Mouse (Mus musculus): ENCODE results near the gene Rrad. TPM values are rescaled to one million over a fixed set of nuclear protein-coding genes. Genes with fewer than 3 reads are reported as not detected.

Rrad gene
- polyA plus RNA-seq, 1 experiment from 2014 or later, result 14.4 TPM

DNA sequence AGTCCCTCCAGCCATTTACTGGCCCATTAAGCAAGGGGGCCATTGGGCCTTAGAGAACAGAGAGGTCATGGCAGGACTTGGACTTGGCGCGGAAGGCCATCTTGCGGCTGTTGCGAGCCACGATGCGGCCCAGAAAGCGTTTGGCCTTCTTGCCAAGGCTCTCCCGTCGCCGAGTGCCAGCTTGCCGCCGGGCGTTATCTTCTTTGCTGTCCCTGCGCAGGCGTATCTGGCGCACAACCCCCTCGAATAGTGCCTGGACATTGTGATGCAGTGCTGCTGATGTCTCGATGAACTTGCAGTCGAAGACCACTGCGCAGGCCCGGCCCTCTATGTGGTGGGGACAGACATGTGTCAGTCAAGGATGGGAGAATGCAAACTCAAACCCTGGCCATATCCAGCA lies 2.7 kb downstream of the Rrad start:
- Histone ChIP-seq H3K27me3 (ENCODE audit: control insufficient read depth, insufficient read depth, low read length) (peaks cover 8% of the 10 kb centered on the region; the same call in 1 of the 2 replicates), H3K9me3 (replicated peaks; ENCODE audit: control insufficient read depth, low read length) (no peaks in the 10 kb centered on the region), H3K9ac (ENCODE audit: low read length) (no peak overlapping the region), H3K4me1 (ENCODE audit: control insufficient read depth, insufficient read depth, low read length) (peaks cover 13% of the 10 kb centered on the region; the same call in 1 of the 2 replicates), H3K4me3 (replicated peaks; ENCODE audit: low read length) (no peak overlapping the region), H3K36me3 (ENCODE audit: control insufficient read depth, insufficient read depth, low read length) (no peaks in the 10 kb centered on the region), H3K4me2 (ENCODE audit: low read depth, low read length) (no peak overlapping the region), H3K27ac (ENCODE audit: low read length) (no peak overlapping the region)
- no peak for ATAC-seq (ENCODE audit: insufficient read depth, low FRiP score)
- WGBS, result 94% methylated on average over 21 of the region's 21 CpGs

DNA sequence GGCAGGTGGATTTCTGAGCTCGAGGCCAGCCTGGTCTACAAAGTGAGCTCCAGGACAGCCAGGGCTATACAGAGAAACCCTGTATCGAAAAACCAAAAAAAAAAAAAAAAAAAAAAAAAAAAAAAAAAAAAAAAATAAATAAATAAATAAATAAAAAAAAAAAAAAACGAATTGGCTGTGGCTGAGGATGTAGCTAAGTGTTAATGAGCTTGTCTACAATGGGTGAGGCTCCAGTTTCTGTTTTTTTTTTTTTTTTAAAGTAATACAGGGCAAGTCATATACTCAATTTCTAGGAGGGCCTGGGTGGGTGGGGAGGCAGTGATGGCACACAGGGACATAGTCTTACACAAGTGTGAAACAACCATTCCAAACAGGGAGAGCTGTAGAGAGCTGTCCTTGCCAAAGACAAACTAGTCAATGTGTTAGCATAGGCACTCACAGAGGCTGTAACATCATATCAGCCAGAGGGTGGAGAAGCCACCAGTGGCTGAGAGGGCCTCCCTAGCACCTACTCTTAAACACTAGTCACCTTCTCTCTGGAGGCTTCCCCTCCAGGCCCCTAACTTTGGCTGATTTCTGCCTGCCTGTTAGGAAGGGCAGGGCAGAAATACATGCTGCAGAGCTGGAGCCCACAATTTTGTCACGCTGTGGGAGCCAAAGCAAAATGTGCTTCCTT lies 3.9 kb downstream of the Rrad start:
- whole genome bisulfite sequencing, result 73% methylated on average over 4 of the region's 4 CpGs
- Histone ChIP-seq H3K4me1 (ENCODE audit: control insufficient read depth, insufficient read depth, low read length) (peaks cover 10% of the 10 kb centered on the region; the same call in 1 of the 2 replicates), H3K27ac (ENCODE audit: low read length) (no peak overlapping the region), H3K36me3 (ENCODE audit: control insufficient read depth, insufficient read depth, low read length) (no peaks in the 10 kb centered on the region), H3K4me3 (replicated peaks; ENCODE audit: low read length) (no peak overlapping the region), H3K27me3 (ENCODE audit: control insufficient read depth, insufficient read depth, low read length) (peaks cover 8% of the 10 kb centered on the region; the same call in 1 of the 2 replicates), H3K9me3 (replicated peaks; ENCODE audit: control insufficient read depth, low read length) (no peaks in the 10 kb centered on the region), H3K4me2 (ENCODE audit: low read depth, low read length) (no peak overlapping the region), H3K9ac (ENCODE audit: low read length) (no peak overlapping the region)
- no peak for ATAC-seq (ENCODE audit: insufficient read depth, low FRiP score)

DNA sequence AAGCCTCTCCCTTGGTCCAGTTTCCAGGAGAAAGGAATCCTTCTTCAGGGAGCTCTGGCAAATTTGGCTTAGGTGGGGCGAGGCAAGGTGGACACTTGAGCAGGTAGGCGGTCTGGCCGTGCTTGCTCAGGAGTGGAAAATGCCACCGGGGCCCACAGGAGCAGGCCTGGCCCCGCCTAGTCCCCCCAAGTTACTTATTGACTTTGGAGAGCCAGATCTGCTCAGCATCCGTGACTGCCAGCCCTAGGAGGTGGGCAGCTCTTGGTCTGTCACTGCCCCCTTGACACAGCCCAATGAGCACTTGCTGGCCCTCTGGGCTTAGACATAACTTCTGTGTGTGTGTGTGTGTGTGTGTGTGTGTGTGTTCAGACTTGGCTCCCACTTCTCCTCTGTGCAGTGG lies 7.0 kb downstream of the Rrad start, which contains the start of gene Cdh16:
Gene Cdh16, minus strand, starts transcription at position 236 of the 400 bp plus-strand sequence.
- Histone ChIP-seq H3K4me2 (ENCODE audit: low read depth, low read length) (no peak within 1 kb of the TSS), H3K36me3 (ENCODE audit: control insufficient read depth, insufficient read depth, low read length) (no peaks in the 10 kb centered on the region), H3K27ac (ENCODE audit: low read length) (no peak within 1 kb of the TSS), H3K4me3 (replicated peaks; ENCODE audit: low read length) (no peak within 1 kb of the TSS), H3K27me3 (ENCODE audit: control insufficient read depth, insufficient read depth, low read length) (no peaks in the 10 kb centered on the region), H3K9ac (ENCODE audit: low read length) (no peak within 1 kb of the TSS), H3K4me1 (ENCODE audit: control insufficient read depth, insufficient read depth, low read length) (no peaks in the 10 kb centered on the region), H3K9me3 (replicated peaks; ENCODE audit: control insufficient read depth, low read length) (no peaks in the 10 kb centered on the region)
- ATAC-seq (ENCODE audit: insufficient read depth, low FRiP score), result no peak
- WGBS, result 54% methylated on average over 6 of the region's 6 CpGs

DNA sequence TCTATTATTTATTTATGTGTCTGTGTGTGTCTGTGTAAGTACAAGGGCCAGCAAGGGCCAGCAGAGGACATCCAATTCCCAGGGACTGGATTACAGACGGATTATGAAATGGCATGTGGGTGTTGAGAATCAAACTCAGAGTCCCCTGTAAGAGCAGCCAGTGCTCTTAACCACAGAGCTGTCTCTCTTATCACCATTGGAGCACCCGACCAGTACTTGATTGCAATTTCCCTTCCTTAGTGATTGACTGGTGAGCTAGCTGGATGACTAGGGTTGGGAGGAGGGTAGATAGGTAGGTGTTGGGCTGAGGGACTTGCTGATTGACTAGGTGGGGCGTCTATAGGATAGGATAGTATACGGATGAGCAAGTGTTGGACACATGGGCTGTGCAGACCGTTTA lies 10.4 kb downstream of the Rrad start:
- no peak overlapping the region for H3K4me2 ChIP-seq (ENCODE audit: low read depth, low read length)
- no peak overlapping the region for H3K9ac ChIP-seq (ENCODE audit: low read length)
- no peaks in the 10 kb centered on the region for H3K27me3 ChIP-seq (ENCODE audit: control insufficient read depth, insufficient read depth, low read length)
- no peak overlapping the region for H3K27ac ChIP-seq (ENCODE audit: low read length)
- WGBS, result 69% methylated on average over 5 of the region's 5 CpGs
- no peaks in the 10 kb centered on the region for H3K9me3 ChIP-seq (replicated peaks; ENCODE audit: control insufficient read depth, low read length)
- no peaks in the 10 kb centered on the region for H3K36me3 ChIP-seq (ENCODE audit: control insufficient read depth, insufficient read depth, low read length)
- H3K4me3 ChIP-seq (replicated peaks; ENCODE audit: low read length), result no peak overlapping the region
- no peaks in the 10 kb centered on the region for H3K4me1 ChIP-seq (ENCODE audit: control insufficient read depth, insufficient read depth, low read length)
- ATAC-seq (ENCODE audit: insufficient read depth, low FRiP score), result no peak

DNA sequence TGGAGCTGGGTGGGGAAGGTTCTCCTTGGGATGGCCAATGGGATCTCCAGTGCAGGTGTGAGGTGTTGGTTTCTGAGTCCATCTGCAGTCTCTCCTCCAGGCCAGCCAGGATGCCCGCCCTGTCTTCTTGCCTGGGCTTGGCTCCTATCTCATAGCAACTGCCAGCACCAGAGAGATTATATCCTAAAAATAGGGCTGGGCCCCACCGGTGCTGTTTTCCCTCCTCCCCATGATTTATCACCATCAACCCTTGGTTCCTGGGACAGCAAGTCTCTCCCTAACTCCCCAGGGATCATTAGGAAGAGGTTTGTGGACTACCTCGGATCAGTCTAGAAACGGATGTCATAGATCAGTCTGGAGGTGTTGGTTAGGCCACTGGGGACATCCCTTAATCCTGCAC lies 18.0 kb downstream of the Rrad start:
- Histone ChIP-seq H3K4me3 (replicated peaks; ENCODE audit: low read length) (no peak overlapping the region), H3K9me3 (replicated peaks; ENCODE audit: control insufficient read depth, low read length) (no peaks in the 10 kb centered on the region), H3K9ac (ENCODE audit: low read length) (no peak overlapping the region), H3K4me2 (ENCODE audit: low read depth, low read length) (no peak overlapping the region), H3K4me1 (ENCODE audit: control insufficient read depth, insufficient read depth, low read length) (no peaks in the 10 kb centered on the region), H3K36me3 (ENCODE audit: control insufficient read depth, insufficient read depth, low read length) (no peaks in the 10 kb centered on the region), H3K27ac (ENCODE audit: low read length) (no peak overlapping the region), H3K27me3 (ENCODE audit: control insufficient read depth, insufficient read depth, low read length) (no peaks in the 10 kb centered on the region)
- 66% methylated on average over 4 of the region's 4 CpGs for WGBS
- no peak for ATAC-seq (ENCODE audit: insufficient read depth, low FRiP score)

DNA sequence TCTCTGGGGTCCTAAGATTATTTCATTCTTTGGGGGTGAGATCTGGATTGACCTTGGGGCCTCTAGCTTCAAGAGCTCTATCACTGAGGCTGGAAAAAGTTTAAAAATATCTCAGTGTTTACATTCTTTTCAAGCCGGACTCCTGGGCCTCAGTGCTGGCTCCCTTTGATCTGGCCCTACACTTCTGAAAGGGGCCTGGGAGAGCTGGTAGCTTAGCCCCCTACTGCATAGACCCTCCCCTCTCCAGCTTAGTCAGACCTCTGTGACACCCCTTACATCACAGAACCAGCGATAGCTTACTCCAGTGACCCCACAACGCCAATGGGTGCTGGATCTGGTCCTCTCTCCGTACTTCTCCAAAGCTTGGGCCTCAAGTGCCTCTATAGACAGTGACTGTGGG lies 19.5 kb downstream of the Rrad start:
- no peaks in the 10 kb centered on the region for H3K36me3 ChIP-seq (ENCODE audit: control insufficient read depth, insufficient read depth, low read length)
- peak; percentile 41; the same call in 1 of the 2 replicates for ATAC-seq (ENCODE audit: insufficient read depth, low FRiP score)

DNA sequence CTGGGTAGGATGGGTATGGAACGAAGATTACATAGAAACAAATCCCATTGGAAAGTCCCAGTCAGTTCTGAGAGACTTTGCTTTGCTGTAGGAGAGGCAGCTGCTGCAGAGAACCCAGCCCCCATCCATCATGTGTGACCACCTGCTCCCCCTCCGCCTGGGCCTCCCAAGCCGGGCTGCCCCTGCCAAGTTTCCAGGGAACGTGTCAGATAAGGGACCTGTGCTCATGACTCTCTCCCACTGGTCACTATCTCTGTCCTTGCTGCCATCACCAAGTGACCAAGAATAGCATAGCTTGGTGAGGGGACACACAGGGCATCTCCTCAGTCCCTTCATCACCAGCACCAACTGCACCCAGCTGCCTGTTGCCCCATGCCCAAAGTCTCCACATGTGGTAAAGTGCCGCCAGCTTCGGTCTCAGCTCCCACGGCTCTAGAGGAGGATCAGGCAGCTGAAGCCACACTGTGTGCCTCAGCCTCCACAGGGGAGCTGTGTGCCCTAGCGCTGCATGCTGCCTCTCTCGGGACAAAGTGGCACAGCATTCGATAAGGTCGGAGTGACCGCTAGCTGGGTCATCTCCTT lies 20.9 kb downstream of the Rrad start:
- no peak for ATAC-seq (ENCODE audit: insufficient read depth, low FRiP score)
- WGBS, result 66% methylated on average over 12 of the region's 12 CpGs
- Histone ChIP-seq H3K9me3 (replicated peaks; ENCODE audit: control insufficient read depth, low read length) (no peaks in the 10 kb centered on the region), H3K36me3 (ENCODE audit: control insufficient read depth, insufficient read depth, low read length) (no peaks in the 10 kb centered on the region), H3K4me1 (ENCODE audit: control insufficient read depth, insufficient read depth, low read length) (no peaks in the 10 kb centered on the region), H3K27ac (ENCODE audit: low read length) (no peak overlapping the region), H3K27me3 (ENCODE audit: control insufficient read depth, insufficient read depth, low read length) (no peaks in the 10 kb centered on the region), H3K9ac (ENCODE audit: low read length) (no peak overlapping the region), H3K4me2 (ENCODE audit: low read depth, low read length) (no peak overlapping the region), H3K4me3 (replicated peaks; ENCODE audit: low read length) (no peak overlapping the region)

More for the DNA sequence above, 19.5 kb downstream of the Rrad start:
- Histone ChIP-seq H3K4me1 (ENCODE audit: control insufficient read depth, insufficient read depth, low read length) (no peaks in the 10 kb centered on the region), H3K9ac (ENCODE audit: low read length) (no peak overlapping the region), H3K4me3 (replicated peaks; ENCODE audit: low read length) (no peak overlapping the region), H3K9me3 (replicated peaks; ENCODE audit: control insufficient read depth, low read length) (no peaks in the 10 kb centered on the region), H3K27ac (ENCODE audit: low read length) (peak overlapping the region; percentile 23; the same call in 1 of the 2 replicates), H3K27me3 (ENCODE audit: control insufficient read depth, insufficient read depth, low read length) (no peaks in the 10 kb centered on the region), H3K4me2 (ENCODE audit: low read depth, low read length) (no peak overlapping the region)
- WGBS, result 32% methylated on average over 4 of the region's 4 CpGs

DNA sequence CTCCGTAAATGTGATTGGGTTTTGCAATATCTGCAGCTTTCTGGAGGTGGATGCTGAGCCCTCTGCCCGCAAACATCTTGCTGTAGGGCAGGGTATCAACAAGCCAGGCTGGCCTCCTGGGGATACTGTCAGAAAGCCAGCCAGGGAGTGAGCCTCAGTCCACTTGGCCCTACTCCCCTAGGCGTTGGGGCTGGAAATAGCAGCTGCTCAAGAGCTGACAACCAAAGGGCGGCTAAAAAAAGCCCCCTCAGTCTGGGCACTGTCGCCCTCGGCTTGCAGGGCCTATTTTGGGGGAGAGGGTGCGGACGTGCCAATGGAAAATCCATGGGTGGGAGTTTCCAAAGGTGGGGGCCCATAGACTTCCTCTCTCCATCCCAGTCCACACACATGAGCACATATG lies 21.9 kb downstream of the Rrad start:
- H3K4me3 ChIP-seq (replicated peaks; ENCODE audit: low read length), result no peak overlapping the region
- H3K9ac ChIP-seq (ENCODE audit: low read length), result no peak overlapping the region
- 71% methylated on average over 8 of the region's 8 CpGs for WGBS
- no peaks in the 10 kb centered on the region for H3K27me3 ChIP-seq (ENCODE audit: control insufficient read depth, insufficient read depth, low read length)
- no peaks in the 10 kb centered on the region for H3K4me1 ChIP-seq (ENCODE audit: control insufficient read depth, insufficient read depth, low read length)
- no peaks in the 10 kb centered on the region for H3K36me3 ChIP-seq (ENCODE audit: control insufficient read depth, insufficient read depth, low read length)
- no peak overlapping the region for H3K4me2 ChIP-seq (ENCODE audit: low read depth, low read length)
- H3K9me3 ChIP-seq (replicated peaks; ENCODE audit: control insufficient read depth, low read length), result no peaks in the 10 kb centered on the region
- ATAC-seq (ENCODE audit: insufficient read depth, low FRiP score), result no peak
- H3K27ac ChIP-seq (ENCODE audit: low read length), result no peak overlapping the region

DNA sequence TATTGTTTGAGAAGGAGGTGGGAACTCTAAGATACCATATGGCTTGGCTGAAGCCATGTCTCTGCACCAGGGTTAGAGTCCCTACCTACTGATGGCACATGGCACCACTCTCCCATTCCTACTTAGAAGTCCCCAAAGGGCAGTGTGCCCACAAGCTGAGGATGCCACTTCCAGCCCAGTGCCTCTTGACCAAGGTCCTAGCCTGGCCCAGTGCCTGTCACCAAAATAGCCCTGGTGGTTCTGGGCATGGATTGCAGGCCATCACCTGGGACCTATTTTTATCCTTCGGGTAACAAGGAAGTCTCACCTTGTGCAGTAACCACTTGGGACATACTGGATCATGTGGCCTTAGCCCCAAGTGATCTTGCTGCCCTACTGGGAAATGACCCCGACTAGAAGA lies 23.2 kb downstream of the Rrad start:
- H3K36me3 ChIP-seq (ENCODE audit: control insufficient read depth, insufficient read depth, low read length), result no peaks in the 10 kb centered on the region
- no peaks in the 10 kb centered on the region for H3K9me3 ChIP-seq (replicated peaks; ENCODE audit: control insufficient read depth, low read length)
- H3K9ac ChIP-seq (ENCODE audit: low read length), result no peak overlapping the region
- H3K4me1 ChIP-seq (ENCODE audit: control insufficient read depth, insufficient read depth, low read length), result no peaks in the 10 kb centered on the region
- H3K27ac ChIP-seq (ENCODE audit: low read length), result no peak overlapping the region
- H3K27me3 ChIP-seq (ENCODE audit: control insufficient read depth, insufficient read depth, low read length), result no peaks in the 10 kb centered on the region
- 82% methylated on average over 2 of the region's 2 CpGs for WGBS
- no peak overlapping the region for H3K4me3 ChIP-seq (replicated peaks; ENCODE audit: low read length)
- ATAC-seq (ENCODE audit: insufficient read depth, low FRiP score), result no peak
- H3K4me2 ChIP-seq (ENCODE audit: low read depth, low read length), result no peak overlapping the region
